Mouse (Mus musculus) v-Abl transformed pro-B cells (cell line): ENCODE measurements around the gene Gm773.
"Not testable (repeated sequence)": the region's sequence is repeated elsewhere in the genome, so short reads cannot be mapped to it uniquely, and the experiment has no call there.

Experiments
- in situ Hi-C, 2 experiments: fragments of 400-800 bp; cut with MboI; formaldehyde crosslinking; loops; one replicate each; pipeline ENCODE4 v1.15.1; 2025; ENCODE audit not compliant: unreplicated experiment in 2 of 2

Gm773 gene

DNA sequence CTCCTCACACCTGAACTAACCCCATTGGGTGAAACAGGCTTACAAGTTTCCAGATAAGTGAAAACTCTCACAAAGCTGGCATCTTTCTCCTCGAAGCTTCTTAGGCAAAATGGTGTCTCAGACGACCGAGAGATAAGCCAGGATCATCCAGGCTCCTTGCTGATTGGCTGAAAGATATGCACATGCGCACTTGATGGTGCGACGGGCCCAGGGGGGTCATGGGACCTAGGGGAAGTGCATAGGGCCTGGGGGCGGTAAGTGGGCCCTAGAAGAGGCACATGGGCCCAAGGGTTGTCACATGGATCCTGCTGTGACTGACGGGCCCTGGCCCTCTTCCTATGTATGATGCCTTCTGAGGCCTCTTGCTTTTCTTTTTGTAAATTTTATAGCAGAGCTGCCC is at the start of gene Gm773:
Gm773 (minus strand) TSS at position 111 of the 400 bp plus-strand sequence.
- in situ Hi-C loops = no loop called here

DNA sequence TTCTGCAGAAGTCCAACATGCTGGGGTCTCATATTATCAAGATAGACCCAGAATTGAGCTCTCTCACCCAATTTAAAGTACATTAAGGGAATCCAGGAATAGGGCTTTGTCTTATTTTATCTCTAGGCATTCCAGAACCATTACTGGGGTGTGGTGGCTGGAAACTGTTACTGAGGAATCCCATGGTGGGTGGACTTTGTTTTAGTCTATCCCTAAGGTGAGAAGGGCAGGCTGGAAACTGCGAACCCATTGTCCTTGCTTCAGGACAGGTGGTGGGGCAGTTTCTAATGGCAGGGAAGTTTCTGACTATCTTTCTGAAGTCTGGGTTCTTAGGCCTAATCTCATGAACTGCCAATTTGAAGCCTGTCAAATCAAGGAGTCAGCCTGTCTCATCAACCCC is 26.2 kb downstream of the Gm773 start:
- in situ Hi-C loops = not testable (repeated sequence)

DNA sequence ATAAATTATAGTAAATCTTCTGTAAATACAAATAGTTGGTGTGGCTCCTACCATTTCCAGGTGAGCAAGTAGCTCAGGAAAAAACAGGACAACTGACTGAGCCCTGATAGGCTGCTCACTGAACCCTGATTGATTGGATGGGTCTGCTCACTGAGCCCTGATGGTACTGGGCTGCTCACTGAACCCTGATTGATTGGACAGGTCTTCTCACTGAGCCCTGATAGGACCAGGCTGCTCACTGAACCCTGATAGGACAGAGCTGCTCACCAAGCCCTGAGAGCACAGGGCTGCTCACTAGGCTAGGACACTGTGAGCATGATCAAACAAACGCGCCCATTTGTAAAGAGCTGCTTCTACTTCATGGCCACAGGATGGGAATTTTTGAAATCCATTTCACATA is 61.3 kb downstream of the Gm773 start:
- in situ Hi-C loops = no loop called here
